Mouse (Mus musculus) neutrophil, adult 65 days (primary cell): Measurements from ENCODE around the gene Ofcc1. TPM values are rescaled to one million over a fixed set of nuclear protein-coding genes. Genes with fewer than 3 reads are reported as not detected.

Source experiments
- total RNA-seq: library from RNA; stranded (reverse); gene quantifications from 2 replicates; pipeline ENCODE4 v1.2.4, GENCODE M21; 2023

The Ofcc1 gene
- total RNA-seq: 0.66 TPM in 1 of 2 replicates, not detected in the other

DNA sequence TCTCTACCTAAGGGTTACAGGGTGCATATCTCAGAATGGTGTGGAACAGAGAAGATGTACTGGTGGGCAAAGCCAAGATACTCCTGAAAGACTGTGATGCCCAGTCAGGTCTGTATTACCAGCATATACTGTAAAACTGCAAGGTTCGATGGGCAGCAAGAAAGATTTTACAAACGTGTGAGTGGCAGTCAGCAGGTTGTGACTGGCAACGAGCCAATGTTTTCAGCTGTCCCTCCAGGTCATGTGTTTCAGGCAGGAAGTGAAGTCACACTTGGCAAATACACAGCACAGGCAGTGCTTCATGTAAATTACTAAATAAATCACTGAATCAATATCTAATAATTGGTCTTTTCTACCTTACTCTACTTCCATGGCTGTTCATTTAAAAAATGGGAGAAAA, at the start of gene Ofcc1:
Gene Ofcc1, minus strand, starts transcription at position 163 of the 400 bp plus-strand sequence.

